Comparison of ENCODE assay signal across 9 mouse cellular contexts in the genomic region with DNA sequence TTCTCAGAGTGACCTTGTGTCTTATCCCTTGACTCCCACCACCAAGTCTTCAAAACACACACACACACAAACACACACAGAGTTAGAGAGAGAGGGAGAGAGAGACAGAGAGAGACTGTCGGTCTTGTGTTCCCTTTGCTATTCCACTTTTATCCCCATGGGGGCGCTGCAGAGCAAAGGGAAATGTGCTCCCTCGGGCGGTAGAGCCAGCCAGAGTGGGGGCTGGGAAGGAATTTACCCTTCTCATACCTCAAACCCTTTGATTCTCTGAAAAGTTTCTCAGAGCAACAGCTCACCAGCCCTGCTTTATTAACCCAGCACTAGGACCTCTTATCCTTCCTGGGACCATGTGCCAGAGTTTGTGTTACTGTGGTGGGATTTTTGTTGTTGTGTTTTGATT. TPM values are rescaled to one million over a fixed set of nuclear protein-coding genes. Genes with fewer than 3 reads are reported as not detected.
DNase-seq lines count a peak whose midpoint lies in the region; ATAC-seq and TF ChIP-seq lines count a peak whose summit lies in the region.
"Had no signal": no experiment of that assay in that cellular context is flagged by ENCODE, and none has a peak within 500 bp of the region (broad histone marks: within the 10 kb centered on the region; RNA-seq: fewer than 3 reads in every experiment).

No protein-coding gene starts in this region.

- ATAC-seq in intestine, postnatal 0 days = no peak
- ATAC-seq in intestine, embryonic 15.5 days = no peak
- no peak for ATAC-seq in limb, embryonic 11.5 days (ENCODE audit: insufficient number of reproducible peaks, low FRiP score, low TSS enrichment, low read depth)
- ATAC-seq in neural tube, embryonic 12.5 days (ENCODE audit: low FRiP score, low read depth) = no peak

- H3K9ac ChIP-seq in intestine, postnatal 0 days (ENCODE audit: low read depth, low read length) = no peak overlapping the region
- H3K9ac ChIP-seq in intestine, embryonic 15.5 days = no peak overlapping the region
- no peak overlapping the region for H3K9ac ChIP-seq in limb, embryonic 11.5 days (ENCODE audit: low read length)
- no peak overlapping the region for H3K9ac ChIP-seq in neural tube, embryonic 12.5 days

- H3K27me3 ChIP-seq in intestine, postnatal 0 days (replicated peaks; ENCODE audit: control insufficient read depth, insufficient read depth, low read length) = no peaks in the 10 kb centered on the region
- H3K27me3 ChIP-seq in intestine, embryonic 15.5 days (replicated peaks) = no peaks in the 10 kb centered on the region
- 0 out of 2 replicates have a peak, but pooled peaks cover 2% of the 10 kb centered on the region for H3K27me3 ChIP-seq in limb, embryonic 11.5 days (ENCODE audit: control insufficient read depth, insufficient read depth, low read length)
- H3K27me3 ChIP-seq in neural tube, embryonic 12.5 days (replicated peaks) = peaks cover 7% of the 10 kb centered on the region

- no peak overlapping the region for H3K4me2 ChIP-seq in intestine, postnatal 0 days (replicated peaks; ENCODE audit: low read depth)
- H3K4me2 ChIP-seq in intestine, embryonic 15.5 days (replicated peaks) = no peak overlapping the region
- no peak overlapping the region for H3K4me2 ChIP-seq in limb, embryonic 11.5 days (ENCODE audit: low read depth, severe bottlenecking)
- H3K4me2 ChIP-seq in neural tube, embryonic 12.5 days (replicated peaks) = 0 out of 2 replicates have a peak overlapping the region, but pooled peaks have one; percentile 95

- H3K4me3 ChIP-seq in intestine, postnatal 0 days (ENCODE audit: low read depth, low read length) = no peak overlapping the region
- no peak overlapping the region for H3K4me3 ChIP-seq in intestine, embryonic 15.5 days (replicated peaks)
- no peak overlapping the region for H3K4me3 ChIP-seq in limb, embryonic 11.5 days (ENCODE audit: low read depth, low read length)
- H3K4me3 ChIP-seq in neural tube, embryonic 12.5 days = no peak overlapping the region

- H3K27ac ChIP-seq in intestine, postnatal 0 days (ENCODE audit: low read depth, low read length) = no peak overlapping the region
- no peak overlapping the region for H3K27ac ChIP-seq in intestine, embryonic 15.5 days
- no peak overlapping the region for H3K27ac ChIP-seq in limb, embryonic 11.5 days (replicated peaks; ENCODE audit: low read depth, low read length)
- no peak overlapping the region for H3K27ac ChIP-seq in neural tube, embryonic 12.5 days

- DNase-seq in cerebellum, adult 11-12 months = peak; percentile 89
- DNase-seq in forelimb bud, embryonic 11.5 days (ENCODE audit: low read depth, low spot score) = peak; percentile 85
- peak; percentile 94 for DNase-seq in induced T-regulatory cell, adult 2 months (ENCODE audit: low read depth)
- peak; percentile 90 for DNase-seq in limb, embryonic 11.5 days (ENCODE audit: low spot score)
- peak; percentile 94 for DNase-seq in testis, postnatal 10 days (ENCODE audit: low spot score)

- TF ChIP-seq CTCF in intestine, postnatal 0 days (IDR thresholded peaks at IDR 0.05; ENCODE audit: low read depth) = peak; percentile 99

- H3K4me1 ChIP-seq in intestine, postnatal 0 days (replicated peaks; ENCODE audit: control insufficient read depth, insufficient read depth, low read length) = peaks cover 13% of the 10 kb centered on the region
- peaks cover 10% of the 10 kb centered on the region for H3K4me1 ChIP-seq in intestine, embryonic 15.5 days (replicated peaks)
- peaks cover 16% of the 10 kb centered on the region; the same call in 1 of the 2 replicates for H3K4me1 ChIP-seq in limb, embryonic 11.5 days (ENCODE audit: control insufficient read depth, insufficient read depth, low read length)
- H3K4me1 ChIP-seq in neural tube, embryonic 12.5 days = peaks cover 22% of the 10 kb centered on the region

- H3K9me3 ChIP-seq in intestine, postnatal 0 days (ENCODE audit: control insufficient read depth) = no peaks in the 10 kb centered on the region
- H3K9me3 ChIP-seq in intestine, embryonic 15.5 days = no peaks in the 10 kb centered on the region
- H3K9me3 ChIP-seq in limb, embryonic 11.5 days (ENCODE audit: control insufficient read depth, low read length) = no peaks in the 10 kb centered on the region
- no peaks in the 10 kb centered on the region for H3K9me3 ChIP-seq in neural tube, embryonic 12.5 days

- 2% methylated on average over 4 of the region's 4 CpGs for WGBS in intestine, postnatal 0 days
- 3% methylated on average over 4 of the region's 4 CpGs for WGBS in intestine, embryonic 15.5 days
- WGBS in limb, embryonic 11.5 days = 2% methylated on average over 4 of the region's 4 CpGs
- under 1% methylated on average over 4 of the region's 4 CpGs for WGBS in neural tube, embryonic 12.5 days

- H3K36me3 ChIP-seq in intestine, postnatal 0 days (ENCODE audit: control insufficient read depth, insufficient read depth) = no peaks in the 10 kb centered on the region
- no peaks in the 10 kb centered on the region for H3K36me3 ChIP-seq in intestine, embryonic 15.5 days
- H3K36me3 ChIP-seq in limb, embryonic 11.5 days (ENCODE audit: control insufficient read depth, insufficient read depth, low read length) = no peaks in the 10 kb centered on the region
- no peaks in the 10 kb centered on the region for H3K36me3 ChIP-seq in neural tube, embryonic 12.5 days

RNA-seq across cellular contexts. Expression of gene Bcl6, which starts 2.5 kb away (rescaled TPM):
- polyA plus RNA-seq in intestine, postnatal 0 days (2015; fragmentation: Nextera tagmentation; extraction: Ambion mirVana) = 2.1 and 2.6 TPM in 2 replicates
- 0.90 and 0.91 TPM in 2 replicates for polyA plus RNA-seq in intestine, embryonic 15.5 days (2015; fragmentation: Nextera tagmentation; extraction: Ambion mirVana)
- 0.23 and 0.24 TPM in 2 replicates for polyA plus RNA-seq in limb, embryonic 11.5 days (2014; fragmentation: Nextera tagmentation; extraction: Ambion mirVana)
- 0.05 and 0.41 TPM in 2 replicates for polyA plus RNA-seq in neural tube, embryonic 12.5 days (2016; fragmentation: Nextera tagmentation; extraction: Ambion mirVana)

RNA-seq across cellular contexts. Expression of gene Gm37419, which starts 2.9 kb away (rescaled TPM):
- polyA plus RNA-seq in intestine, postnatal 0 days (2015; fragmentation: Nextera tagmentation; extraction: Ambion mirVana) = not detected in 2 replicates
- polyA plus RNA-seq in intestine, embryonic 15.5 days (2015; fragmentation: Nextera tagmentation; extraction: Ambion mirVana) = not detected in 2 replicates
- not detected in 2 replicates for polyA plus RNA-seq in limb, embryonic 11.5 days (2014; fragmentation: Nextera tagmentation; extraction: Ambion mirVana)
- not detected in 2 replicates for polyA plus RNA-seq in neural tube, embryonic 12.5 days (2016; fragmentation: Nextera tagmentation; extraction: Ambion mirVana)
- polyA plus RNA-seq: stomach, embryonic 14.5 days had no signal

RNA-seq across cellular contexts. Expression of gene Rtp2, which starts 59.0 kb away (rescaled TPM):
- not detected in 2 replicates for polyA plus RNA-seq in intestine, postnatal 0 days (2015; fragmentation: Nextera tagmentation; extraction: Ambion mirVana)
- polyA plus RNA-seq in intestine, embryonic 15.5 days (2015; fragmentation: Nextera tagmentation; extraction: Ambion mirVana) = not detected in 2 replicates
- not detected in 2 replicates for polyA plus RNA-seq in limb, embryonic 11.5 days (2014; fragmentation: Nextera tagmentation; extraction: Ambion mirVana)
- polyA plus RNA-seq in neural tube, embryonic 12.5 days (2016; fragmentation: Nextera tagmentation; extraction: Ambion mirVana) = not detected in 2 replicates
- polyA plus RNA-seq: stomach, embryonic 14.5 days had no signal
